Mouse (Mus musculus) liver, adult 2 months (tissue): Measurements from ENCODE around the gene Add2. TPM values are rescaled to one million over a fixed set of nuclear protein-coding genes. Genes with fewer than 3 reads are reported as not detected.

Experiments
- DNase-seq: peaks from one replicate; pipeline ENCODE4 v3.0.0-alpha.2; 2011; ENCODE audit warnings: low read depth, low spot score; ENCODE audit errors: extremely low read depth
- H3K27ac ChIP-seq: fragments of 200-500 bp; replicated peaks from 2 replicates; pipeline ENCODE4 v1.5.1; 2012; ENCODE audit warnings: low read depth, mild to moderate bottlenecking, control low read depth, inconsistent platforms, low read length; ENCODE audit not compliant: insufficient read depth
- H3K27me3 ChIP-seq: fragments of 200-500 bp; 2 replicates; pipeline ENCODE4 v1.6.1; 2012; ENCODE audit warnings: mild to moderate bottlenecking, moderate library complexity, low read length, inconsistent platforms; ENCODE audit not compliant: control insufficient read depth, insufficient read depth
- H3K36me3 ChIP-seq: fragments of 200-500 bp; 2 replicates; pipeline ENCODE4 v1.6.1; 2012; ENCODE audit warnings: low read length, inconsistent platforms; ENCODE audit not compliant: control insufficient read depth, insufficient read depth
- H3K4me1 ChIP-seq: fragments of 200-500 bp; 2 replicates; pipeline ENCODE4 v1.6.1; 2011; ENCODE audit warnings: low read length; ENCODE audit not compliant: control insufficient read depth, insufficient read depth
- H3K4me3 ChIP-seq: fragments of 200-500 bp; 2 replicates; pipeline ENCODE4 v1.5.1; 2011; ENCODE audit warnings: low read depth, mild to moderate bottlenecking, control low read depth, low read length, moderate library complexity; ENCODE audit not compliant: insufficient read depth
- H3K79me2 ChIP-seq: fragments of 200-500 bp; 2 replicates; pipeline ENCODE4 v1.6.1; 2012; ENCODE audit warnings: inconsistent platforms, mild to moderate bottlenecking, low read length, moderate library complexity; ENCODE audit not compliant: control insufficient read depth, insufficient read depth
- H3K9ac ChIP-seq: fragments of 200-500 bp; 2 replicates; pipeline ENCODE4 v1.6.1; 2012; ENCODE audit warnings: low read depth, mild to moderate bottlenecking, control low read depth, inconsistent platforms, low read length
- CTCF ChIP-seq: fragments of 200-500 bp; IDR thresholded peaks from 2 replicates; pipeline ENCODE4 v1.5.1; 2011; ENCODE audit warnings: low read depth, low read length, control low read depth
- POLR2A ChIP-seq: fragments of 200-500 bp; IDR thresholded peaks from 2 replicates; pipeline ENCODE4 v1.6.1; 2011; ENCODE audit warnings: low read length, control low read depth; ENCODE audit not compliant: insufficient read depth; ENCODE audit errors: extremely low read depth
- WGBS: fragments of 180-500 bp; shearing (Covaris S2); methylation state at CpG from one replicate; pipeline ENCODE4 v1.1.7; 2018; 5-methylcytosine and 5-hydroxymethylcytosine counted together
- polyA plus RNA-seq: library from polyadenylated mRNA; depleted of rRNA; stranded (reverse); fragments of >200 nt; gene quantifications from 2 replicates; pipeline ENCODE4 v1.2.3, GENCODE M21; 2012
- total RNA-seq: library from RNA; depleted of rRNA; stranded (reverse); fragments of >200 nt; gene quantifications from 2 replicates; pipeline ENCODE4 v1.2.3, GENCODE M21; 2014

Gene Add2
- total and polyA plus RNA-seq, 2 experiments, result under 0.01 TPM; not detected in 1

DNA sequence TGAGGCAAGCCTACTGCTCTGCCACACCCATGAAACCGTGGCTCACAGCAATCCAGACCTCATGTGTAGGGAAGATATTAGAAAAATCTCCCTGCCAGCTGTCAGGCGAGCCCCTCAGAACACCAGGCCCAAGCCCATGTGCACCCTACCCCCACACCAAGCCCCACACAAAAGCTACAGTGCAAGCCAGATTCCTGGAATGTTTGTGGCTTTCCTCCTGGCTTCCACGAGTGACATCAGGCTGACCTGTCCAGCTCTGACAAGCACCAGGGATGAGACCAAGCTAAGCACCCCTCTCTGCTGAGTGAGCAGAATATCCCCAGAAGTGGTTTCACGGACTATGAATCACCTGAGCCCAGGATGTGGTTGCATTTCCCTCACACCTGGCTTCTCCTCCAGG lies 120.5 kb downstream of the Add2 start:
- 69% methylated on average over 4 of the region's 4 CpGs for WGBS
- Histone ChIP-seq H3K36me3 (no peaks in the 10 kb centered on the region), H3K27me3 (no peaks in the 10 kb centered on the region), H3K79me2 (no peaks in the 10 kb centered on the region), H3K9ac (no peak overlapping the region), H3K4me1 (no peaks in the 10 kb centered on the region), H3K27ac (no peak overlapping the region), H3K4me3 (no peak overlapping the region)
- DNase-seq, result no peak
- no peak for TF ChIP-seq CTCF
- TF ChIP-seq POLR2A, result no peak

DNA sequence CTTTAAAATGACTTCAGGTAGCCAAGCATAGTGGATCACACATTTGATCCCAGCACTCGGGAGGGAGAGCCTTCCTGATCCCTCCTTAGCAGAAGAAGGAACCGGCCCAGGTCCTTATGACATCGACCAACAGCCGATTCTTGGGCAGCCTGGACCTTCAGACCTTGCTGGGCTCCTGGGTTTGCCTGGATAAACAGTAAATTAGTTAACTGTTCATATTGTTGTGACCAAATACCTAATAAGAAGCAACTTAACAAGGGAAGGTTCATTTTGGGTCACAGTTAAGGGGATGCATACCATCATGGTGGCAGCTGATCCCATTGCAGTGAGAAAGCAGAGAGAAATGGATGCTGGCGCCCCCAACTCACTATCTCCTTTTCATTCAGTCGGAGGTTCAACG lies 124.2 kb downstream of the Add2 start:
- Histone ChIP-seq H3K27me3 (no peaks in the 10 kb centered on the region), H3K9ac (no peak overlapping the region), H3K27ac (no peak overlapping the region), H3K79me2 (no peaks in the 10 kb centered on the region), H3K36me3 (no peaks in the 10 kb centered on the region), H3K4me1 (no peaks in the 10 kb centered on the region), H3K4me3 (no peak overlapping the region)
- DNase-seq, result no peak
- no peak for TF ChIP-seq CTCF
- TF ChIP-seq POLR2A, result no peak
- 92% methylated on average over 7 of the region's 7 CpGs for WGBS

DNA sequence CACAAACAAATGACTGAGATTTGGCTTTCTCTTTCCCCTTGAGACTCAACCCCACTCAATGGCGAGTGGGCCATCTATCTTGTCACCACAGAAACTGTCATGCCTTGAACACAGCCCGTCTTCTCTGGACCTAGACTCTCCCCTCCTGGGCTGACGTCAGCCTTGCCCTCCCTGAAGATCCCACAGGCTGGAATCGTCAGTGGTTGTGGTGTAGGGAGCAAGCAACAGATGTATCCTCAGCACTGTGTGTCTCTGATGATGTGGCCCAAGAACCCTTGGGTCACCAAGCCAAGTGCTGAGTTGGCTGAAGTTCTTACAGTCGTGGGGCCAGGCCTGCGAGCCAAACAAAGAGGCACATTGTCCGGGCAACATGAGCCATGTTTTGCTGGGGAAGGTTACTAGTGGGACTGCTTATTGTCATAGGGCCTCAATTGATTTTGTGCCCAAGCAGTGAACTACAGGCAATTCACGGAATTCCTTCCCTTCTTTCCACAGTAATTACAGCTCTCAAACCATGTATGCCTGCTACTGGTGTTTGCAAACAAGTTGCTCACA lies 125.0 kb downstream of the Add2 start:
- H3K27me3 ChIP-seq, result no peaks in the 10 kb centered on the region
- no peak overlapping the region for H3K27ac ChIP-seq
- TF ChIP-seq POLR2A (no peak), CTCF (no peak)
- no peaks in the 10 kb centered on the region for H3K79me2 ChIP-seq
- H3K4me1 ChIP-seq, result no peaks in the 10 kb centered on the region
- H3K9ac ChIP-seq, result no peak overlapping the region
- H3K36me3 ChIP-seq, result no peaks in the 10 kb centered on the region
- no peak overlapping the region for H3K4me3 ChIP-seq
- 87% methylated on average over 8 of the region's 8 CpGs for WGBS
- no peak for DNase-seq

DNA sequence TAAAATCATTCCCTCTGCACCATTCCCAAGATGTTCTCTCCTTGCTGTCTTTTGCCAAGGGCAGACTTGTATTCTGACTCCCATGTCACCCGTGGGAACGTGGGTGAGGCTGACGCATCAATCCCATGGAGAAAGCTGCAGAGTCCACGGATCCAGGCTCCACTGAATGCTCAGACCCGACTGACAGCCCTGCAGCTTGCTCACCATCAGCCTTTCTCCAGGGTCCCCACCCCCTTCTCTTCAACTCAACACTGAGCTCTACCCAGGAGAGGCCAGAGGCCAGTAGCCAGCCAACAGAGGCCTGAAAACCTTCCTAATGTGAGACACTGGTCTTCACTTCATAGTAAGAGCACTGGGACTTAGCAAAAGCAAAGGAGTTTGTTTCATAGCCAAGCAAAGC lies 125.5 kb downstream of the Add2 start:
- H3K79me2 ChIP-seq, result no peaks in the 10 kb centered on the region
- no peak overlapping the region for H3K9ac ChIP-seq
- TF ChIP-seq POLR2A, result no peak
- TF ChIP-seq CTCF, result no peak
- WGBS, result 87% methylated on average over 5 of the region's 5 CpGs
- DNase-seq, result no peak
- no peak overlapping the region for H3K4me3 ChIP-seq
- H3K4me1 ChIP-seq, result no peaks in the 10 kb centered on the region
- no peak overlapping the region for H3K27ac ChIP-seq
- H3K36me3 ChIP-seq, result no peaks in the 10 kb centered on the region
- no peaks in the 10 kb centered on the region for H3K27me3 ChIP-seq

DNA sequence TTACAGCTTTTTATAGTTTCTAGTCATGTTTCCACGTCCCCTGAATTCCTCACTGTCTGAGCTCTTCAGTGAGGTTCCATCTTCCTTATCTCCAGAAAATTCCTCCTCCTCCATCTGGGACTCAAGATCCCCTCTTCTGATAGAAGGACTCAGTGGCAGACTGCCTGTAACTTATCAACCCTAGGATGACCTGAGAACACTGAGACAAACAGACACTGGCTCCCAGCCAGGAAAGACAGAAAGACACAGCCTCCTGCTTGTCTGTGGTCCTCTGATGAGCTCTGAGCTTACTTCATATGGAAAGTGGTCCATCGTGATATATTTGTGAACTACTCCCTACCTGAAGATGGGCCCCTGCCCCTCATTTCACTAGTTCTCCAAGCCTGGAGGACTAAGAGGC lies 126.0 kb downstream of the Add2 start:
- Histone ChIP-seq H3K27me3 (no peaks in the 10 kb centered on the region), H3K36me3 (no peaks in the 10 kb centered on the region), H3K9ac (no peak overlapping the region), H3K27ac (no peak overlapping the region), H3K4me1 (no peaks in the 10 kb centered on the region), H3K79me2 (no peaks in the 10 kb centered on the region), H3K4me3 (no peak overlapping the region)
- 66% methylated on average over 2 of the region's 2 CpGs for WGBS
- DNase-seq, result no peak
- TF ChIP-seq CTCF, result no peak
- no peak for TF ChIP-seq POLR2A

DNA sequence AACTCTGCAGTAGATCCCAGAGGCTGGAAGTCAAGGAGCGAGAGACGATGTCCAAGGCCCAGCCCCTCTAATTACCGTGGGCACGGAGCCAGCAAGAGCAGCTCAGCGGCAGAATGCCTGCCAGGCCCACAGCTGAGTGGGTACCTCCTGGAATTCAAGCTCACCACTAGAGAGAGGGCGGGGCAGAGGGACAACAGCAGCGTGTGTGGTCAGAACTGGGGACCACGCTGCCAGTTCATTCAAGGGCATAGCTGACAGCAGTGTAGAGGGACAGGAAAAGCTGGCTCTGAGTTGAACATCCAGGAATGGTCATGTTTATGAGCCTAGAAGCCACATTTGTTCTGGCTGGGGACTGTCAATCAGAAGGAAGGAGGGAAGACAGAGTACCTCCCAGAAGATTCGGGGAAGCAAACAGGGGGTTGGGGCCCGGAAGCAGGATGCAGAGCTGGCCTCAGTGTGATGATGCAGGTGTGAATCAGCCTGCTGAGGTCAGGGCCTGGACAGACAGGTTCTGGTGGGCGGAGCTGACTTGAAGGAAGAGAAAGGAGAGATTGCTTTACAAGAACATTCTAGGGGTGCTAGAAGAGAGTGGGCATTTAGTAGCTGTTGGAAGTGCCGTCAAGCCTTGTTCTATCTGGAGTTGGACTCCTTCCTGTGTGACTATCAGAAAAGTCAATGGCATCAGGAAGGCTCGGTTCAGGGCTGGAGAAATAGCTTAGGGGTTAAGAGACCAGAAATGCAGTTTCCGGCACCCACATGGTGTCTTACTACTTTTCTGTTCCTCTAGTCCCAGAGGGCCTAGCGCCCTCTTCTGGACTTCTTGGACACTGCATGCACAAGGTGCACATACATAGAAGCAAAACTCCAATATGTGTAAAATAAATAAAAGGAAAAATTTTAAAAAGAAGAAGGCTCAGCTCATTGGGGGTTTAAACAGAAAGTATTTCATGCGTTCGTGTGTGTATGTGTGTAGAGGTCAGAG lies 129.1 kb downstream of the Add2 start:
- H3K27ac ChIP-seq, result no peak overlapping the region
- H3K79me2 ChIP-seq, result no peaks in the 10 kb centered on the region
- TF ChIP-seq CTCF (no peak), POLR2A (no peak)
- no peaks in the 10 kb centered on the region for H3K27me3 ChIP-seq
- H3K4me3 ChIP-seq, result no peak overlapping the region
- 78% methylated on average over 17 of the region's 17 CpGs for WGBS
- H3K36me3 ChIP-seq, result no peaks in the 10 kb centered on the region
- no peak overlapping the region for H3K9ac ChIP-seq
- DNase-seq, result no peak
- H3K4me1 ChIP-seq, result no peaks in the 10 kb centered on the region
